Mouse (Mus musculus): ENCODE data around the gene Mslnl. TPM values are rescaled to one million over a fixed set of nuclear protein-coding genes. Genes with fewer than 3 reads are reported as not detected.

Gene Mslnl
- polyA plus RNA-seq, 1 experiment: not detected

- no peak for TF ChIP-seq CEBPB (IDR thresholded peaks at IDR 0.05; ENCODE audit: insufficient read depth, poor library complexity, severe bottlenecking)
These were observed 34.9 kb upstream of the Mslnl start for GRCm38 (mm10) chr17:25700863-25701496.

GRCm38 (mm10) chr17:25709994-25710393 is 25.8 kb upstream of the Mslnl start:
- no peak for TF ChIP-seq POLR2AphosphoS2 (IDR thresholded peaks at IDR 0.05; ENCODE audit: insufficient read length, low read depth)
- no peak for TF ChIP-seq USF1 (IDR thresholded peaks at IDR 0.05; ENCODE audit: low read depth)
- no peak for TF ChIP-seq CEBPB (IDR thresholded peaks at IDR 0.05; ENCODE audit: insufficient read depth, poor library complexity, severe bottlenecking)
- TF ChIP-seq E2F4 (IDR thresholded peaks at IDR 0.05; ENCODE audit: insufficient read depth): no peak
- TF ChIP-seq MYOD1 (IDR thresholded peaks at IDR 0.05; ENCODE audit: control insufficient read depth in 1 of 3, insufficient read length in 2 of 3, low read depth in 2 of 3): no peak
- TF ChIP-seq MAX (IDR thresholded peaks at IDR 0.05; ENCODE audit: low read depth): no peak
- no peak for TF ChIP-seq SRF (IDR thresholded peaks at IDR 0.05; ENCODE audit: control insufficient read depth, insufficient read length, low read depth)
- no peak for TF ChIP-seq TCF12 (IDR thresholded peaks at IDR 0.05; ENCODE audit: insufficient read depth, poor library complexity, severe bottlenecking)
- TF ChIP-seq TCF3 (IDR thresholded peaks at IDR 0.05; ENCODE audit: insufficient read length, low read depth): no peak
- no peak for TF ChIP-seq REST (IDR thresholded peaks at IDR 0.05; ENCODE audit: insufficient read depth, insufficient read length)
- no peak for TF ChIP-seq MYOG (IDR thresholded peaks at IDR 0.05; ENCODE audit: control insufficient read depth in 1 of 3, insufficient read depth in 1 of 3, insufficient read length in 2 of 3, low read depth in 2 of 3)
- no peak for TF ChIP-seq POLR2A (IDR thresholded peaks at IDR 0.05; ENCODE audit: insufficient read length, low read depth)
- H3ac ChIP-seq (ENCODE audit: control insufficient read depth, insufficient read length): no peak overlapping the region
- peaks cover 1% of the 10 kb centered on the region for H3K27me3 ChIP-seq (ENCODE audit: control insufficient read depth, insufficient read depth, insufficient read length)
- H3K36me3 ChIP-seq (ENCODE audit: control insufficient read depth, insufficient read depth): no peaks in the 10 kb centered on the region
- no peak overlapping the region for H3K4me2 ChIP-seq (ENCODE audit: low read depth)
- H3K79me2 ChIP-seq (ENCODE audit: control insufficient read depth, insufficient read depth): no peaks in the 10 kb centered on the region
- H3K4me3 ChIP-seq: no peak overlapping the region

More at GRCm38 (mm10) chr17:25700863-25701496, 34.9 kb upstream of the Mslnl start:
- no peaks in the 10 kb centered on the region for H3K36me3 ChIP-seq (ENCODE audit: control insufficient read depth, insufficient read depth)
- no peak overlapping the region for H3ac ChIP-seq (ENCODE audit: control insufficient read depth, insufficient read length)
- H3K4me2 ChIP-seq (ENCODE audit: low read depth): no peak overlapping the region
- H3K79me2 ChIP-seq (ENCODE audit: control insufficient read depth, insufficient read depth): no peaks in the 10 kb centered on the region
- no peak overlapping the region for H3K4me3 ChIP-seq
- H3K27me3 ChIP-seq (ENCODE audit: control insufficient read depth, insufficient read depth, insufficient read length): peaks cover 33% of the 10 kb centered on the region

GRCm38 (mm10) chr17:25711136-25711535 is 24.7 kb upstream of the Mslnl start:
- Histone ChIP-seq H3K27me3 (ENCODE audit: control insufficient read depth, insufficient read depth, insufficient read length) (peaks cover 12% of the 10 kb centered on the region), H3ac (ENCODE audit: control insufficient read depth, insufficient read length) (no peak overlapping the region), H3K4me2 (ENCODE audit: low read depth) (no peak overlapping the region), H3K36me3 (ENCODE audit: control insufficient read depth, insufficient read depth) (no peaks in the 10 kb centered on the region), H3K4me3 (no peak overlapping the region), H3K79me2 (ENCODE audit: control insufficient read depth, insufficient read depth) (no peaks in the 10 kb centered on the region)
- no peak for TF ChIP-seq MAX (IDR thresholded peaks at IDR 0.05; ENCODE audit: low read depth)
- peak; percentile 49 to 88 (median 86) for TF ChIP-seq MYOD1 (IDR thresholded peaks at IDR 0.05; ENCODE audit: control insufficient read depth in 1 of 3, insufficient read length in 2 of 3, low read depth in 2 of 3)
- no peak for TF ChIP-seq POLR2AphosphoS2 (IDR thresholded peaks at IDR 0.05; ENCODE audit: insufficient read length, low read depth)
- TF ChIP-seq TCF12 (IDR thresholded peaks at IDR 0.05; ENCODE audit: insufficient read depth, poor library complexity, severe bottlenecking): no peak
- no peak for TF ChIP-seq SRF (IDR thresholded peaks at IDR 0.05; ENCODE audit: control insufficient read depth, insufficient read length, low read depth)
- TF ChIP-seq TCF3 (IDR thresholded peaks at IDR 0.05; ENCODE audit: insufficient read length, low read depth): no peak
- TF ChIP-seq CEBPB (IDR thresholded peaks at IDR 0.05; ENCODE audit: insufficient read depth, poor library complexity, severe bottlenecking): no peak
- no peak for TF ChIP-seq POLR2A (IDR thresholded peaks at IDR 0.05; ENCODE audit: insufficient read length, low read depth)
- peak in 1 of 3 experiments; percentile 51 for TF ChIP-seq MYOG (IDR thresholded peaks at IDR 0.05; ENCODE audit: control insufficient read depth in 1 of 3, insufficient read depth in 1 of 3, insufficient read length in 2 of 3, low read depth in 2 of 3)

- TF ChIP-seq E2F4 (IDR thresholded peaks at IDR 0.05; ENCODE audit: insufficient read depth) (no peak), SRF (IDR thresholded peaks at IDR 0.05; ENCODE audit: control insufficient read depth, insufficient read length, low read depth) (no peak), REST (IDR thresholded peaks at IDR 0.05; ENCODE audit: insufficient read depth, insufficient read length) (no peak), POLR2A (IDR thresholded peaks at IDR 0.05; ENCODE audit: insufficient read length, low read depth) (no peak), CEBPB (IDR thresholded peaks at IDR 0.05; ENCODE audit: insufficient read depth, poor library complexity, severe bottlenecking) (no peak), TCF12 (IDR thresholded peaks at IDR 0.05; ENCODE audit: insufficient read depth, poor library complexity, severe bottlenecking) (no peak), MAX (IDR thresholded peaks at IDR 0.05; ENCODE audit: low read depth) (no peak), MYOG (IDR thresholded peaks at IDR 0.05; ENCODE audit: control insufficient read depth in 1 of 3, insufficient read depth in 1 of 3, insufficient read length in 2 of 3, low read depth in 2 of 3) (no peak), POLR2AphosphoS2 (IDR thresholded peaks at IDR 0.05; ENCODE audit: insufficient read length, low read depth) (no peak), TCF3 (IDR thresholded peaks at IDR 0.05; ENCODE audit: insufficient read length, low read depth) (no peak), USF1 (IDR thresholded peaks at IDR 0.05; ENCODE audit: low read depth) (no peak)
- no peak overlapping the region for H3ac ChIP-seq (ENCODE audit: control insufficient read depth, insufficient read length)
- H3K36me3 ChIP-seq (ENCODE audit: control insufficient read depth, insufficient read depth): no peaks in the 10 kb centered on the region
- H3K4me3 ChIP-seq: no peak overlapping the region
- H3K27me3 ChIP-seq (ENCODE audit: control insufficient read depth, insufficient read depth, insufficient read length): peaks cover 29% of the 10 kb centered on the region
- no peak overlapping the region for H3K4me2 ChIP-seq (ENCODE audit: low read depth)
- H3K79me2 ChIP-seq (ENCODE audit: control insufficient read depth, insufficient read depth): no peaks in the 10 kb centered on the region
These were observed 20.2 kb upstream of the Mslnl start for GRCm38 (mm10) chr17:25715627-25716026.

GRCm38 (mm10) chr17:25716130-25716529 is 19.7 kb upstream of the Mslnl start:
- Histone ChIP-seq H3K27me3 (ENCODE audit: control insufficient read depth, insufficient read depth, insufficient read length) (peaks cover 29% of the 10 kb centered on the region), H3K4me2 (ENCODE audit: low read depth) (no peak overlapping the region)
- TF ChIP-seq MYOD1 (IDR thresholded peaks at IDR 0.05; ENCODE audit: control insufficient read depth in 1 of 3, insufficient read length in 2 of 3, low read depth in 2 of 3) (no peak), POLR2AphosphoS2 (IDR thresholded peaks at IDR 0.05; ENCODE audit: insufficient read length, low read depth) (no peak), POLR2A (IDR thresholded peaks at IDR 0.05; ENCODE audit: insufficient read length, low read depth) (no peak), REST (IDR thresholded peaks at IDR 0.05; ENCODE audit: insufficient read depth, insufficient read length) (no peak), MAX (IDR thresholded peaks at IDR 0.05; ENCODE audit: low read depth) (no peak), CEBPB (IDR thresholded peaks at IDR 0.05; ENCODE audit: insufficient read depth, poor library complexity, severe bottlenecking) (no peak), SRF (IDR thresholded peaks at IDR 0.05; ENCODE audit: control insufficient read depth, insufficient read length, low read depth) (no peak), TCF3 (IDR thresholded peaks at IDR 0.05; ENCODE audit: insufficient read length, low read depth) (no peak), TCF12 (IDR thresholded peaks at IDR 0.05; ENCODE audit: insufficient read depth, poor library complexity, severe bottlenecking) (no peak), MYOG (IDR thresholded peaks at IDR 0.05; ENCODE audit: control insufficient read depth in 1 of 3, insufficient read depth in 1 of 3, insufficient read length in 2 of 3, low read depth in 2 of 3) (no peak), E2F4 (IDR thresholded peaks at IDR 0.05; ENCODE audit: insufficient read depth) (no peak), USF1 (IDR thresholded peaks at IDR 0.05; ENCODE audit: low read depth) (no peak)

More at GRCm38 (mm10) chr17:25716130-25716529, 19.7 kb upstream of the Mslnl start:
- no peak overlapping the region for H3K4me3 ChIP-seq
- no peaks in the 10 kb centered on the region for H3K79me2 ChIP-seq (ENCODE audit: control insufficient read depth, insufficient read depth)
- no peaks in the 10 kb centered on the region for H3K36me3 ChIP-seq (ENCODE audit: control insufficient read depth, insufficient read depth)
- H3ac ChIP-seq (ENCODE audit: control insufficient read depth, insufficient read length): no peak overlapping the region
